Mouse (Mus musculus) testis, adult 2 months (tissue): ENCODE data around the gene Tenm4.

Experiments
- CTCF ChIP-seq: fragments of 200-500 bp; IDR thresholded peaks from 2 replicates; pipeline ENCODE4 v1.5.1; 2012; ENCODE audit warnings: low read depth, mild to moderate bottlenecking, inconsistent platforms, low read length, moderate library complexity; ENCODE audit not compliant: control insufficient read depth, insufficient read depth, insufficient replicate concordance
- POLR2A ChIP-seq: fragments of 200-500 bp; IDR thresholded peaks from 2 replicates; pipeline ENCODE4 v1.6.1; 2012; ENCODE audit warnings: low read depth, mild to moderate bottlenecking, inconsistent platforms, low read length, moderate library complexity; ENCODE audit not compliant: control insufficient read depth

DNA sequence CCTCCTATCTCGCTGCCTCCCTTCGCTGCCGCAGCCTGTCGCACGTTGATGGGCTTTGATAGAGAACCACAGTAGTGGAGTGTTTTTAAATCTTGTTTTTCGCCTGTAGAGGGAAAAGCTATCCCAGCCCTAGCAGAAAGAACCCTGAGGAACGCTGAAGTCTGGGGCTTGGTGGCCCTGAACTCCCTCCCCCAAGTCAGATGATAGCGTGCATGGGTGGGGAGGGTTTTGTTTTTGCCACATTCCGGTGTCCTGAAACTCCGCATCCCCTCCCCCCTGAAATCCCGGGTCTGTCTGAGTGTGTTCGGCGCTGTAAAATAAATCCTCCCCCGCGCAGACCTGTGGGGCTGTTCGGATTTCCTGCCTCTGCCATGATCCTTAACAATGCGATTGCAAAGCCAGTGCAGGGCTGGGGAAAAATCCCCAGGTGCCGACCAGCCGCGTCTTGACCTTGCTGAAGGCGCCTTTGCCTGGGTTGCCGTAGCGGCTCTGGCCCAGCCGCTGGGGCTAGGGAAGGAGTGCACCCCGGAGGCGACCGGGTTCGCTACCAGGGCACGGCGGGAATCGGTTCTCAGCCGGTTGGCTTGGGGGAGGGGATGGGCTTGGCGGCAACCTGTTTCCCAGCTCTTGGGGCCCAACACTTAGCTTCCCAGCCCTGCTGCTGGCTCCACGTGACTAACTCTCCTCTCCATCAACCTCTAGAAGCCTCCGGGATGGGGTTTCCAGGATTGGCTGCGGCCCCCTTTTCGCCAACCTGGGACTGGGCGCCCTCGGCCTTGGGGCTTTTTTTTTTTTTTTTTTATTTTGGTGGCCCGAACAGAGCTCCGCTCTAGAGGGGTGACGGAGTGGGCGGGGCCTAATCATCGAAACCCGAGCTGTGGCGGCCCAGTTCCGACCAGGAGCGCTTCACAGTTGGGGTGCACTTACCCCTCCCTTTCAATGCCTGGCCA is 41.8 kb downstream of the Tenm4 start:
- TF ChIP-seq CTCF (no peak), POLR2A (no peak)
